Mouse (Mus musculus) limb, embryonic 13.5 days (tissue): ENCODE results near the gene Trmt10a. TPM values are rescaled to one million over a fixed set of nuclear protein-coding genes. Genes with fewer than 3 reads are reported as not detected.

ENCODE experiments used
- ATAC-seq: fragments of 200-750 bp; cut with Nextera tagmentation; 2 replicates; pipeline ENCODE4 v1.8.0; 2017; ENCODE audit warnings: low read depth, moderate number of reproducible peaks, moderate TSS enrichment; ENCODE audit not compliant: low FRiP score
- H3K27ac ChIP-seq: fragments of 300-500 bp; sonication (generic); 2 replicates; pipeline ENCODE4 v1.5.1; 2015; ENCODE audit warnings: inconsistent platforms, mild to moderate bottlenecking, moderate library complexity
- H3K27me3 ChIP-seq: fragments of 300-500 bp; sonication (generic); 2 replicates; pipeline ENCODE4 v1.6.1; 2015; ENCODE audit warnings: mild to moderate bottlenecking, inconsistent platforms
- H3K36me3 ChIP-seq: fragments of 300-500 bp; sonication (generic); 2 replicates; pipeline ENCODE4 v1.6.1; 2015; ENCODE audit warnings: inconsistent platforms, mild to moderate bottlenecking, moderate library complexity
- H3K4me1 ChIP-seq: fragments of 300-500 bp; sonication (generic); 2 replicates; pipeline ENCODE4 v1.6.1; 2015; ENCODE audit warnings: inconsistent platforms
- H3K4me2 ChIP-seq: fragments of 300-500 bp; sonication (generic); replicated peaks from 2 replicates; pipeline ENCODE4 v1.6.1; 2015; ENCODE audit warnings: inconsistent platforms, mild to moderate bottlenecking, moderate library complexity
- H3K4me3 ChIP-seq: fragments of 300-500 bp; sonication (generic); 2 replicates; pipeline ENCODE4 v1.5.1; 2015; ENCODE audit warnings: moderate library complexity, mild to moderate bottlenecking, inconsistent platforms
- H3K9ac ChIP-seq: fragments of 300-500 bp; sonication (generic); 2 replicates; pipeline ENCODE4 v1.6.1; 2015; ENCODE audit warnings: mild to moderate bottlenecking, inconsistent platforms
- H3K9me3 ChIP-seq: fragments of 300-500 bp; sonication (generic); 2 replicates; pipeline ENCODE4 v1.6.1; 2016; ENCODE audit warnings: inconsistent platforms
- WGBS: fragments of 180-500 bp; shearing (Covaris S2); methylation state at CpG from one replicate; pipeline ENCODE4 v1.1.7; 2015; 5-methylcytosine and 5-hydroxymethylcytosine counted together
- polyA plus RNA-seq: library from polyadenylated mRNA; unstranded; fragments of >200 nt; fragmentation: Nextera tagmentation; extraction: Ambion mirVana; gene quantifications from 2 replicates; pipeline ENCODE4 v1.2.1, GENCODE M21; 2015

The Trmt10a gene
- polyA plus RNA-seq, result 11.1 and 11.2 TPM in 2 replicates

GRCm38 (mm10) chr3:138143315-138144059 lies at the start of gene Trmt10a:
Gene Trmt10a, plus strand, starts transcription at chr3:138143448.
- Histone ChIP-seq H3K36me3 (no peaks in the 10 kb centered on the region), H3K9me3 (no peaks in the 10 kb centered on the region), H3K27ac (peak within 1 kb of the TSS; percentile 98), H3K4me1 (peaks cover 8% of the 10 kb centered on the region; the same call in 1 of the 2 replicates), H3K4me2 (peak within 1 kb of the TSS; percentile 73), H3K4me3 (peak within 1 kb of the TSS; percentile 64), H3K27me3 (no peaks in the 10 kb centered on the region), H3K9ac (peak within 1 kb of the TSS; percentile 80)
- peak; percentile 99 for ATAC-seq
- under 1% methylated on average over 70 of the region's 70 CpGs for WGBS

- ATAC-seq, result no peak
- no peaks in the 10 kb centered on the region for H3K36me3 ChIP-seq
- no peak overlapping the region for H3K4me3 ChIP-seq
- H3K27me3 ChIP-seq, result no peaks in the 10 kb centered on the region
- H3K9ac ChIP-seq, result no peak overlapping the region
- H3K4me2 ChIP-seq, result no peak overlapping the region
- 81% methylated on average over 3 of the region's 3 CpGs for WGBS
- H3K4me1 ChIP-seq, result no peaks in the 10 kb centered on the region
- no peak overlapping the region for H3K27ac ChIP-seq
- no peaks in the 10 kb centered on the region for H3K9me3 ChIP-seq
These were observed 47.9 kb upstream of the Trmt10a start for GRCm38 (mm10) chr3:138095301-138095700.

GRCm38 (mm10) chr3:138095718-138096117 lies 47.5 kb upstream of the Trmt10a start:
- Histone ChIP-seq H3K36me3 (no peaks in the 10 kb centered on the region), H3K4me3 (no peak overlapping the region), H3K27ac (no peak overlapping the region), H3K4me2 (no peak overlapping the region), H3K27me3 (no peaks in the 10 kb centered on the region), H3K4me1 (no peaks in the 10 kb centered on the region), H3K9ac (no peak overlapping the region), H3K9me3 (no peaks in the 10 kb centered on the region)
- ATAC-seq, result no peak
- WGBS, result 64% methylated on average over 10 of the region's 10 CpGs

GRCm38 (mm10) chr3:138096263-138097028 lies 46.8 kb upstream of the Trmt10a start:
- 86% methylated on average over 19 of the region's 19 CpGs for WGBS
- Histone ChIP-seq H3K4me3 (no peak overlapping the region), H3K4me2 (no peak overlapping the region), H3K27ac (no peak overlapping the region), H3K9me3 (no peaks in the 10 kb centered on the region), H3K9ac (no peak overlapping the region), H3K36me3 (no peaks in the 10 kb centered on the region), H3K4me1 (no peaks in the 10 kb centered on the region), H3K27me3 (no peaks in the 10 kb centered on the region)
- no peak for ATAC-seq

- ATAC-seq, result peak; percentile 48
- H3K4me1 ChIP-seq, result no peaks in the 10 kb centered on the region
- WGBS, result 86% methylated on average over 1 of the region's 1 CpGs
These were observed 45.5 kb upstream of the Trmt10a start for GRCm38 (mm10) chr3:138097718-138098117.

GRCm38 (mm10) chr3:138101936-138102335 lies 41.3 kb upstream of the Trmt10a start:
- ATAC-seq, result no peak
- no peak overlapping the region for H3K9ac ChIP-seq

More at GRCm38 (mm10) chr3:138097718-138098117, 45.5 kb upstream of the Trmt10a start:
- no peaks in the 10 kb centered on the region for H3K27me3 ChIP-seq
- H3K4me2 ChIP-seq, result no peak overlapping the region
- no peak overlapping the region for H3K4me3 ChIP-seq
- no peaks in the 10 kb centered on the region for H3K36me3 ChIP-seq
- H3K27ac ChIP-seq, result 0 out of 2 replicates have a peak overlapping the region, but pooled peaks have one; percentile 4
- no peaks in the 10 kb centered on the region for H3K9me3 ChIP-seq
- no peak overlapping the region for H3K9ac ChIP-seq

GRCm38 (mm10) chr3:138103690-138104089 lies 39.6 kb upstream of the Trmt10a start:
- no peak overlapping the region for H3K4me3 ChIP-seq
- no peak overlapping the region for H3K9ac ChIP-seq
- no peak overlapping the region for H3K27ac ChIP-seq
- H3K9me3 ChIP-seq, result no peaks in the 10 kb centered on the region
- H3K4me2 ChIP-seq, result no peak overlapping the region
- no peaks in the 10 kb centered on the region for H3K36me3 ChIP-seq
- ATAC-seq, result no peak
- H3K4me1 ChIP-seq, result no peaks in the 10 kb centered on the region
- WGBS, result 92% methylated on average over 4 of the region's 4 CpGs
- H3K27me3 ChIP-seq, result no peaks in the 10 kb centered on the region

More at GRCm38 (mm10) chr3:138101936-138102335, 41.3 kb upstream of the Trmt10a start:
- WGBS, result 85% methylated on average over 4 of the region's 4 CpGs
- no peaks in the 10 kb centered on the region for H3K9me3 ChIP-seq
- H3K27ac ChIP-seq, result no peak overlapping the region
- no peak overlapping the region for H3K4me3 ChIP-seq
- H3K27me3 ChIP-seq, result no peaks in the 10 kb centered on the region
- H3K4me1 ChIP-seq, result no peaks in the 10 kb centered on the region
- no peak overlapping the region for H3K4me2 ChIP-seq
- no peaks in the 10 kb centered on the region for H3K36me3 ChIP-seq

- Histone ChIP-seq H3K27me3 (no peaks in the 10 kb centered on the region), H3K4me3 (no peak overlapping the region), H3K4me2 (no peak overlapping the region), H3K9ac (no peak overlapping the region), H3K9me3 (no peaks in the 10 kb centered on the region), H3K4me1 (no peaks in the 10 kb centered on the region), H3K36me3 (no peaks in the 10 kb centered on the region), H3K27ac (no peak overlapping the region)
- WGBS, result 68% methylated on average over 5 of the region's 5 CpGs
- no peak for ATAC-seq
These were observed 38.2 kb upstream of the Trmt10a start for GRCm38 (mm10) chr3:138105056-138105455.

GRCm38 (mm10) chr3:138106887-138107286 lies 36.4 kb upstream of the Trmt10a start:
- no peaks in the 10 kb centered on the region for H3K36me3 ChIP-seq
- H3K4me3 ChIP-seq, result no peak overlapping the region
- H3K4me1 ChIP-seq, result no peaks in the 10 kb centered on the region
- no peak overlapping the region for H3K9ac ChIP-seq
- no peaks in the 10 kb centered on the region for H3K9me3 ChIP-seq
- no peaks in the 10 kb centered on the region for H3K27me3 ChIP-seq
- no peak for ATAC-seq
- H3K27ac ChIP-seq, result no peak overlapping the region
- no peak overlapping the region for H3K4me2 ChIP-seq
- 91% methylated on average over 10 of the region's 10 CpGs for WGBS

GRCm38 (mm10) chr3:138110910-138111782 lies 32.1 kb upstream of the Trmt10a start:
- 89% methylated on average over 19 of the region's 19 CpGs for WGBS
- 0 out of 2 replicates have a peak, but pooled peaks have one; percentile 40 for ATAC-seq
- no peak overlapping the region for H3K9ac ChIP-seq

GRCm38 (mm10) chr3:138114106-138114505 lies 29.1 kb upstream of the Trmt10a start:
- Histone ChIP-seq H3K9me3 (no peaks in the 10 kb centered on the region), H3K9ac (no peak overlapping the region), H3K4me1 (peaks cover 4% of the 10 kb centered on the region; the same call in 1 of the 2 replicates), H3K27ac (no peak overlapping the region), H3K27me3 (no peaks in the 10 kb centered on the region), H3K4me2 (no peak overlapping the region), H3K36me3 (no peaks in the 10 kb centered on the region), H3K4me3 (no peak overlapping the region)
- 83% methylated on average over 17 of the region's 17 CpGs for WGBS
- no peak; the same call in 1 of the 2 replicates for ATAC-seq

More at GRCm38 (mm10) chr3:138110910-138111782, 32.1 kb upstream of the Trmt10a start:
- Histone ChIP-seq H3K4me1 (peaks cover 4% of the 10 kb centered on the region; the same call in 1 of the 2 replicates), H3K4me2 (no peak overlapping the region), H3K36me3 (no peaks in the 10 kb centered on the region), H3K27ac (no peak overlapping the region), H3K27me3 (no peaks in the 10 kb centered on the region), H3K4me3 (no peak overlapping the region), H3K9me3 (no peaks in the 10 kb centered on the region)
